Mouse (Mus musculus): ENCODE measurements around the gene Abcc3.

GRCm38 (mm10) chr11:94323271-94323925, 69.4 kb downstream of the Abcc3 start:
- TF ChIP-seq CTCF (IDR thresholded peaks at IDR 0.05) (no peak), EP300 (IDR thresholded peaks at IDR 0.05) (no peak)
